Mouse (Mus musculus) liver, postnatal 0 days (tissue): ENCODE data around the gene Pld6. TPM values are rescaled to one million over a fixed set of nuclear protein-coding genes. Genes with fewer than 3 reads are reported as not detected.

ENCODE experiments used
- ATAC-seq: fragments of 200-750 bp; cut with Nextera tagmentation; 2 replicates; pipeline ENCODE4 v1.8.0; 2017; ENCODE audit warnings: mild to moderate bottlenecking, moderate library complexity
- DNase-seq: peaks from one replicate; pipeline ENCODE4 v3.0.0-alpha.2; 2016
- H3K27ac ChIP-seq: fragments of 300-500 bp; sonication (generic); 2 replicates; pipeline ENCODE4 v1.5.1; 2014; ENCODE audit warnings: antibody characterized with exemption, moderate library complexity, mild to moderate bottlenecking, low read depth
- H3K27me3 ChIP-seq: fragments of 300-500 bp; sonication (generic); 2 replicates; pipeline ENCODE4 v1.6.1; 2014; ENCODE audit warnings: low read length, control low read depth, mixed read lengths; ENCODE audit not compliant: insufficient read depth
- H3K36me3 ChIP-seq: fragments of 300-500 bp; sonication (generic); replicated peaks from 2 replicates; pipeline ENCODE4 v1.6.1; 2014; ENCODE audit warnings: mild to moderate bottlenecking, control low read depth, low read length, moderate library complexity, mixed read lengths; ENCODE audit not compliant: insufficient read depth
- H3K4me1 ChIP-seq: fragments of 300-500 bp; sonication (generic); 2 replicates; pipeline ENCODE4 v1.6.1; 2014; ENCODE audit warnings: antibody characterized with exemption, mild to moderate bottlenecking, control low read depth; ENCODE audit not compliant: insufficient read depth
- H3K4me2 ChIP-seq: fragments of 300-500 bp; sonication (generic); 2 replicates; pipeline ENCODE4 v1.6.1; 2014; ENCODE audit warnings: low read depth, mild to moderate bottlenecking, low read length, moderate library complexity, mixed read lengths
- H3K4me3 ChIP-seq: fragments of 300-500 bp; sonication (generic); 2 replicates; pipeline ENCODE4 v1.5.1; 2014; ENCODE audit warnings: low read depth, low read length
- H3K9ac ChIP-seq: fragments of 300-500 bp; sonication (generic); replicated peaks from 2 replicates; pipeline ENCODE4 v1.6.1; 2014; ENCODE audit warnings: mild to moderate bottlenecking, moderate library complexity
- H3K9me3 ChIP-seq: fragments of 300-500 bp; sonication (generic); 2 replicates; pipeline ENCODE4 v1.6.1; 2016; ENCODE audit warnings: mild to moderate bottlenecking, control low read depth, low read length, mixed read lengths
- CTCF ChIP-seq: sonication (generic); IDR thresholded peaks from 2 replicates; pipeline ENCODE4 v1.5.1; 2016; ENCODE audit warnings: antibody characterized with exemption, low read depth
- EP300 ChIP-seq: IDR thresholded peaks from 2 replicates; pipeline ENCODE4 v1.6.1; 2016; ENCODE audit warnings: antibody characterized with exemption, low read depth, mild to moderate bottlenecking
- WGBS: fragments of 180-500 bp; shearing (Covaris S2); extraction: QIAGEN DNeasy Blood & Tissue Kit; methylation state at CpG from one replicate; pipeline ENCODE4 v1.1.7; 2014; ENCODE audit not compliant: insufficient replicate concordance; 5-methylcytosine and 5-hydroxymethylcytosine counted together
- polyA plus RNA-seq: library from polyadenylated mRNA; unstranded; fragments of >200 nt; fragmentation: Nextera tagmentation; extraction: Ambion mirVana; gene quantifications from 2 replicates; pipeline ENCODE4 v1.2.1, GENCODE M21; 2015

Pld6 gene
- polyA plus RNA-seq, 1 experiment from 2014 or later: 1.7 TPM

DNA sequence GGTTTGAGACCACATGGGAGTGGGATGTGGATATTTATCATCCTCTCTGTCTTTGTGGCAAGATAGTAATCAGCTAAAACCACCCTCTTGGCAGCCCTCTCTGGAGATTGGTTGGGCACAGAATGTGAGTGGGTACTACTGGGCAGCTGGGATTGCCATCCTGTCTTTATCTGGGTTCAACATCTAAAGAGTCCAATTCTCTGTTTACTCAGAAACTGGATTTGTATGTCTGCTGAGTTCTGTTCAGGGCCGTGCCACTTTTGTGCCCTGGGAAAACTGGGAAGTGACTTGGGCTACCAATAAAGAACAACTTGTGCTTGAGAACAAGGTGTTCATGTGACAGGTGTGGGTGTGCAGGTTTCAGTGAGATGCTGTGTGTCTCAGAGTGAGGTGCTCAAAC is 53.1 kb downstream of the Pld6 start:
- Histone ChIP-seq H3K4me2 (no peak overlapping the region), H3K4me3 (no peak overlapping the region), H3K9ac (no peak overlapping the region), H3K9me3 (no peaks in the 10 kb centered on the region), H3K27me3 (no peaks in the 10 kb centered on the region), H3K36me3 (peaks cover 7% of the 10 kb centered on the region; the same call in 1 of the 2 replicates), H3K4me1 (no peaks in the 10 kb centered on the region), H3K27ac (no peak overlapping the region)
- no peak for TF ChIP-seq EP300
- no peak for TF ChIP-seq CTCF
- DNase-seq: no peak
- ATAC-seq: no peak
- WGBS: 70% methylated on average over 1 of the region's 1 CpGs

Other genes with a start within 250 kb of the Pld6 start
- 0.80 and 0.91 TPM in 2 replicates for gene Nlrp3, start 246.1 kb downstream of the Pld6 start, polyA plus RNA-seq
- gene Olfr222, start 211.4 kb downstream of the Pld6 start, polyA plus RNA-seq: not detected in 2 replicates
- not detected in 2 replicates for gene Olfr223, start 194.4 kb downstream of the Pld6 start, polyA plus RNA-seq
- 14.2 and 14.3 TPM in 2 replicates for gene Mprip, start 126.3 kb downstream of the Pld6 start, polyA plus RNA-seq
- gene Flcn, start 22.4 kb upstream of the Pld6 start, polyA plus RNA-seq: 11.3 and 13.9 TPM in 2 replicates
- gene Nt5m, start 51.8 kb upstream of the Pld6 start, polyA plus RNA-seq: 16.0 and 16.4 TPM in 2 replicates
- 58.0 and 60.5 TPM in 2 replicates for gene Cops3, start 52.2 kb upstream of the Pld6 start, polyA plus RNA-seq
- gene Med9, start 160.6 kb upstream of the Pld6 start, polyA plus RNA-seq: 15.2 and 15.8 TPM in 2 replicates
- 2.2 and 3.2 TPM in 2 replicates for gene Rasd1, start 177.3 kb upstream of the Pld6 start, polyA plus RNA-seq